Mouse (Mus musculus) central nervous system, embryonic 18 days (tissue): ENCODE measurements around the gene Ipo4. TPM values are rescaled to one million over a fixed set of nuclear protein-coding genes. Genes with fewer than 3 reads are reported as not detected.

Experiments
- polyA plus RNA-seq: library from polyadenylated mRNA; depleted of rRNA; stranded (reverse); fragments of >200 nt; gene quantifications from 2 replicates; pipeline ENCODE4 v1.2.3, GENCODE M21; 2012; rRNA removed

Ipo4 gene
- polyA plus RNA-seq = 202 and 205 TPM in 2 replicates

GRCm38 (mm10) chr14:55635523-55636007 is at the start of gene Ipo4:
TSS of gene Ipo4 (minus strand) at chr14:55635957.

GRCm38 (mm10) chr14:55681160-55682117 is 45.7 kb upstream of the Ipo4 start, which contains the start of gene Tinf2:
TSS of gene Tinf2 (minus strand) at chr14:55681820.

GRCm38 (mm10) chr14:55671833-55672740 is 36.3 kb upstream of the Ipo4 start, which contains the start of the genes Gmpr2 and Nedd8:
TSS of gene Gmpr2 (plus strand) at chr14:55671941.
TSS of gene Nedd8 (minus strand) at chr14:55672124.

GRCm38 (mm10) chr14:55659960-55660573 is 24.3 kb upstream of the Ipo4 start, which contains the start of gene Mdp1:
TSS of gene Mdp1 (minus strand) at chr14:55660508.

GRCm38 (mm10) chr14:55649884-55650283 is 14.1 kb upstream of the Ipo4 start, which contains the start of gene Tssk4:
TSS of gene Tssk4 (plus strand) at chr14:55650184.

GRCm38 (mm10) chr14:55643060-55643907 is 7.5 kb upstream of the Ipo4 start, which contains the start of gene Tm9sf1:
TSS of gene Tm9sf1 (minus strand) at chr14:55643806.

GRCm38 (mm10) chr14:55637795-55638194 is 2.0 kb upstream of the Ipo4 start, which contains the start of gene Gm49378:
TSS of gene Gm49378 (minus strand) at chr14:55637895.

GRCm38 (mm10) chr14:55617822-55618221 is 17.9 kb downstream of the Ipo4 start, which contains the start of gene Rec8:
TSS of gene Rec8 (plus strand) at chr14:55618037.

GRCm38 (mm10) chr14:55603271-55603632 is 32.5 kb downstream of the Ipo4 start, which contains the start of gene Irf9:
TSS of gene Irf9 (plus strand) at chr14:55603571.

GRCm38 (mm10) chr14:55591331-55591891 is 44.3 kb downstream of the Ipo4 start, which contains the start of gene Rnf31:
TSS of gene Rnf31 (plus strand) at chr14:55591708.

GRCm38 (mm10) chr14:55590748-55591330 is 44.9 kb downstream of the Ipo4 start, which contains the start of gene Psme2:
TSS of gene Psme2 (minus strand) at chr14:55591113.

GRCm38 (mm10) chr14:55584702-55585565 is 50.8 kb downstream of the Ipo4 start, which contains the start of gene Emc9:
TSS of gene Emc9 (minus strand) at chr14:55585302.

GRCm38 (mm10) chr14:55577871-55578667 is 57.7 kb downstream of the Ipo4 start, which contains the start of gene Psme1:
TSS of gene Psme1 (plus strand) at chr14:55578123.

Other genes starting within 250 kb of the Ipo4 start
- 14.6 and 15.1 TPM in 2 replicates for gene Dhrs4, start 157.2 kb downstream of the Ipo4 start, polyA plus RNA-seq
- gene Carmil3, start 145.3 kb downstream of the Ipo4 start, polyA plus RNA-seq = 237 and 240 TPM in 2 replicates
- gene Cpne6, start 125.5 kb downstream of the Ipo4 start, polyA plus RNA-seq = 44.9 and 48.5 TPM in 2 replicates
- 0.96 and 1.5 TPM in 2 replicates for gene Nrl, start 111.0 kb downstream of the Ipo4 start, polyA plus RNA-seq
- 22.0 and 24.8 TPM in 2 replicates for gene Pck2, start 95.7 kb downstream of the Ipo4 start, polyA plus RNA-seq
- 98.1 and 109 TPM in 2 replicates for gene Dcaf11, start 76.0 kb downstream of the Ipo4 start, polyA plus RNA-seq
- 0.59 TPM in 1 of 2 replicates, not detected in the other for gene A730061H03Rik, start 75.6 kb downstream of the Ipo4 start, polyA plus RNA-seq
- gene Fitm1, start 60.3 kb downstream of the Ipo4 start, polyA plus RNA-seq = 0.08 and 2.9 TPM in 2 replicates
- gene Psme1, start 57.8 kb downstream of the Ipo4 start, polyA plus RNA-seq = 138 and 140 TPM in 2 replicates
- gene Emc9, start 50.7 kb downstream of the Ipo4 start, polyA plus RNA-seq = 43.1 and 47.2 TPM in 2 replicates
- 76.9 and 77.8 TPM in 2 replicates for gene Psme2, start 44.8 kb downstream of the Ipo4 start, polyA plus RNA-seq
- gene Rnf31, start 44.2 kb downstream of the Ipo4 start, polyA plus RNA-seq = 21.9 and 24.7 TPM in 2 replicates
- gene Irf9, start 32.4 kb downstream of the Ipo4 start, polyA plus RNA-seq = 24.2 and 30.3 TPM in 2 replicates
- 17.6 and 22.2 TPM in 2 replicates for gene Rec8, start 17.9 kb downstream of the Ipo4 start, polyA plus RNA-seq
- 5.1 TPM in 2 replicates for gene Gm49378, start 1.9 kb upstream of the Ipo4 start, polyA plus RNA-seq
- gene Tm9sf1, start 7.8 kb upstream of the Ipo4 start, polyA plus RNA-seq = 35.5 and 36.6 TPM in 2 replicates
- 1.2 and 1.4 TPM in 2 replicates for gene Tssk4, start 14.2 kb upstream of the Ipo4 start, polyA plus RNA-seq
- 49.7 and 51.7 TPM in 2 replicates for gene Mdp1, start 24.6 kb upstream of the Ipo4 start, polyA plus RNA-seq
- gene Gmpr2, start 36.0 kb upstream of the Ipo4 start, polyA plus RNA-seq = 39.3 and 44.8 TPM in 2 replicates
- 467 and 498 TPM in 2 replicates for gene Nedd8, start 36.2 kb upstream of the Ipo4 start, polyA plus RNA-seq
- 19.4 and 19.8 TPM in 2 replicates for gene Tinf2, start 45.9 kb upstream of the Ipo4 start, polyA plus RNA-seq
- gene Tgm1, start 78.0 kb upstream of the Ipo4 start, polyA plus RNA-seq = 0.31 and 2.6 TPM in 2 replicates
- 70.1 and 73.0 TPM in 2 replicates for gene Rabggta, start 86.3 kb upstream of the Ipo4 start, polyA plus RNA-seq
- gene Dhrs1, start 109.7 kb upstream of the Ipo4 start, polyA plus RNA-seq = 87.8 and 91.7 TPM in 2 replicates
- 18.7 and 19.3 TPM in 2 replicates for gene Nop9, start 109.7 kb upstream of the Ipo4 start, polyA plus RNA-seq
- gene Cideb, start 122.5 kb upstream of the Ipo4 start, polyA plus RNA-seq = 0.88 and 1.0 TPM in 2 replicates
- 0.35 and 0.48 TPM in 2 replicates for gene Ltb4r2, start 125.5 kb upstream of the Ipo4 start, polyA plus RNA-seq
- gene Ltb4r1, start 130.0 kb upstream of the Ipo4 start, polyA plus RNA-seq = 0.47 and 0.59 TPM in 2 replicates
- gene Adcy4, start 148.1 kb upstream of the Ipo4 start, polyA plus RNA-seq = 2.7 and 3.0 TPM in 2 replicates
- 1.1 and 1.3 TPM in 2 replicates for gene Ripk3, start 152.9 kb upstream of the Ipo4 start, polyA plus RNA-seq
- 9.2 and 11.3 TPM in 2 replicates for gene Nfatc4, start 187.2 kb upstream of the Ipo4 start, polyA plus RNA-seq
- 11.6 and 11.8 TPM in 2 replicates for gene Nynrin, start 218.1 kb upstream of the Ipo4 start, polyA plus RNA-seq
- gene Cbln3, start 248.4 kb upstream of the Ipo4 start, polyA plus RNA-seq = 0.59 and 0.63 TPM in 2 replicates
- gene Khnyn, start 249.0 kb upstream of the Ipo4 start, polyA plus RNA-seq = 12.2 and 12.4 TPM in 2 replicates